ENCODE assay signal across 8 mouse cellular contexts in genomic region chr5:30232271-30232971, GRCm38 (mm10). TPM values are rescaled to one million over a fixed set of nuclear protein-coding genes. Genes with fewer than 3 reads are reported as not detected.
DNase-seq lines count a peak whose midpoint lies in the region; ATAC-seq lines count a peak whose summit lies in the region.

TSS of gene Selenoi (plus strand) at chr5:30232581.

- WGBS in hindbrain, embryonic 11.5 days = 1% methylated on average over 71 of the region's 71 CpGs

- H3K36me3 ChIP-seq in hindbrain, embryonic 11.5 days (ENCODE audit: control insufficient read depth, insufficient read depth, low read length) = no peaks in the 10 kb centered on the region

- ATAC-seq in hindbrain, embryonic 11.5 days (ENCODE audit: low FRiP score) = peak; percentile 100

- H3K9ac ChIP-seq in hindbrain, embryonic 11.5 days (ENCODE audit: low read depth, low read length) = peak within 1 kb of the TSS; percentile 77

- peak within 1 kb of the TSS; percentile 71 for H3K4me3 ChIP-seq in hindbrain, embryonic 11.5 days (ENCODE audit: low read depth, low read length)

- peak; percentile 99 for DNase-seq in Muller cell, postnatal 12 days (ENCODE audit: inconsistent ontology term)
- peak; percentile 100 for DNase-seq in cerebellum, adult 9-11 months
- DNase-seq in frontal cortex, adult 2 months (ENCODE audit: extremely low spot score in 1 of 2, low spot score in 1 of 2) = peak; percentile 99
- DNase-seq in hindbrain, embryonic 11.5 days (ENCODE audit: low spot score) = peak; percentile 98
- DNase-seq in layer of hippocampus, postnatal 10 days (ENCODE audit: low spot score in 2 of 2) = peak; percentile 97 to 98
- peak; percentile 99 for DNase-seq in lung, postnatal 10 days
- DNase-seq in ovary, postnatal 36 days (ENCODE audit: low spot score) = peak; percentile 98
- DNase-seq in thymus, postnatal 25 days = peak; percentile 99

- no peaks in the 10 kb centered on the region for H3K9me3 ChIP-seq in hindbrain, embryonic 11.5 days (ENCODE audit: control insufficient read depth, low read length)

- H3K4me1 ChIP-seq in hindbrain, embryonic 11.5 days (replicated peaks; ENCODE audit: control insufficient read depth, insufficient read depth, low read length) = 0 out of 2 replicates have a peak, but pooled peaks cover 2% of the 10 kb centered on the region

- H3K27ac ChIP-seq in hindbrain, embryonic 11.5 days (ENCODE audit: low read depth, low read length) = peak within 1 kb of the TSS; percentile 83

- H3K4me2 ChIP-seq in hindbrain, embryonic 11.5 days (replicated peaks; ENCODE audit: low read depth, low read length) = peak within 1 kb of the TSS; percentile 73

- H3K27me3 ChIP-seq in hindbrain, embryonic 11.5 days (ENCODE audit: control insufficient read depth, insufficient read depth, low read length) = no peaks in the 10 kb centered on the region

RNA-seq across cellular contexts. Expression of gene Selenoi, which starts in this region (rescaled TPM):
- polyA plus RNA-seq in frontal cortex, adult 2 months (2012; rRNA removed) = 27.6 and 29.0 TPM in 2 replicates
- 24.0 and 25.4 TPM in 2 replicates for polyA plus RNA-seq in hindbrain, embryonic 11.5 days (2014; fragmentation: Nextera tagmentation; extraction: Ambion mirVana)
- 10 to 100 TPM; 59.5 to 61.1 TPM for total RNA-seq in layer of hippocampus, postnatal 10 days (2021)

Comparison
In these comparisons a context has a peak if more than half of its experiments do, and no peak if none do; other contexts are left out.
1. Peak in every context shown above with its lines: DNase-seq, ATAC-seq, H3K4me3 ChIP-seq and H3K27ac ChIP-seq.